Mouse (Mus musculus): ENCODE results near the gene Ulk4. TPM values are rescaled to one million over a fixed set of nuclear protein-coding genes. Genes with fewer than 3 reads are reported as not detected.

Ulk4 gene
- polyA plus RNA-seq, 1 experiment from 2014 or later: 179 TPM

DNA sequence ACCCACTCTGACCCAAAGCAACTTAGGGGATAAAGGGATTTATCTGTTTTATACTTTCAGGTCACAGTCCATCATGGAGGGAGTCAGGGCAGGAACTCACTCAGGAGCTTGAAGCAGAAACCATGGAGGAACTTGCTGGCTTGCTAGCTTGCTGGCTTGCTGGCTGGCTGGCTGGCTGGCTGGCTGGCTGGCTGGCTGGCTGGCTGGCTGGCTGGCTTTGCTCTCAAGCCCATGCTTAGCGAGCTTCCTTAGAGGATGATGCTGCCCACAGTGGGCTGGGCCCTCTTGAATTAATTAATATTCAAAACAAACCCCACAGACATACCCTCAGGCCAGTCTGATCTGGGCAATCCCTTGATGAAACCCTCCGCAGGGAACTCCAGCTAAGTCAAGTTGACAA is 285.2 kb downstream of the Ulk4 start:
- Histone ChIP-seq H3K4me1 (peaks cover 21% of the 10 kb centered on the region), H3K27me3 (replicated peaks) (no peaks in the 10 kb centered on the region), H3K9ac (no peak overlapping the region), H3K4me3 (replicated peaks) (no peak overlapping the region), H3K4me2 (no peak overlapping the region), H3K9me3 (no peaks in the 10 kb centered on the region), H3K27ac (no peak overlapping the region), H3K36me3 (no peaks in the 10 kb centered on the region)
- 59% methylated on average over 2 of the region's 2 CpGs for WGBS
- no peak for ATAC-seq (ENCODE audit: insufficient read depth, low FRiP score, low read depth)

DNA sequence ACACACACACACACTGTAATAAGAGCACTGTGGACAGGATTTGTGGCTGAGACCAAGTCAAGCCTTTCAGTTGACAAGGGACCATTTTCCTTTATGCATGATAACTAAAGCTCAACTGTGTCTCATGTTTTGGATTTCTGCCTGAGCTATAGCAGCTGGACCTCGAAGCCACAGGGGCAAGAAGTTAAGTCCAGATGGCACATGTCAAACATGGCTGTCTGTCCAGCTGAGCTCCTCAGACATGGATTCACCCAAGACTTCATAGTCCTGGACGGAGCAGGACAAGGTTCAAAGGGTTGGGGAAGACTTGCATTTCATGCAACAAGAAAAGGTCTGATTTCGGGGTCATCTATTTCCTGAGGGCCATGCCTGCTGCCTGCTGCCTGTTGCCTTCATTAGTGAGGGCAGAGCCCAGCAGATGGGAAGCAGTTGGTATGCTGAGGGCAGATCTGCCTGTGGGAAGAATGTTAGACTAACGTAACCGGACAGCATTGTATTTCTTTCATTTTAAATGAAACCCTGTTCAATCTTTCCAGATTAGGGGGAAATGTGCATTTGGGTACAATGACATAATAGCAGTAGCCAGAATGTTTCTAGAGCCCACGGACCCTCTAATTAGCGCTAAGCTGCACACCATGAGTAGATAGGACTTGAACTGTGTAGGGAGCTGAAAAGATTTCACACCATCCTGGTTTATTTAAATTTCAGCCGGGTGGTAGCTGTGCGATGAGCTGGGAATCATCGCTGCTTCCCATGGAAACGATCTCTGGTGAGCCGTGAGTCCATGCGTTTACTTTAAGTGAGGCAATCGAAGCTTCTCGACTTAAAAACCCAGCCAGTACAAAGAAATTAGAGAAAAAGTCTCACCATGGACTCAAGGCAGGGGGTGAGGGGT is 286.9 kb downstream of the Ulk4 start:
- no peak overlapping the region for H3K4me3 ChIP-seq (replicated peaks)
- 48% methylated on average over 15 of the region's 15 CpGs for WGBS
- ATAC-seq (ENCODE audit: insufficient read depth, low FRiP score, low read depth): no peak
- H3K4me2 ChIP-seq: peak overlapping the region; percentile 8; the same call in 1 of the 2 replicates
- peak overlapping the region; percentile 51 for H3K27ac ChIP-seq
- no peaks in the 10 kb centered on the region for H3K27me3 ChIP-seq (replicated peaks)
- H3K9ac ChIP-seq: no peak overlapping the region
- no peaks in the 10 kb centered on the region for H3K36me3 ChIP-seq
- peaks cover 21% of the 10 kb centered on the region for H3K4me1 ChIP-seq
- H3K9me3 ChIP-seq: no peaks in the 10 kb centered on the region

DNA sequence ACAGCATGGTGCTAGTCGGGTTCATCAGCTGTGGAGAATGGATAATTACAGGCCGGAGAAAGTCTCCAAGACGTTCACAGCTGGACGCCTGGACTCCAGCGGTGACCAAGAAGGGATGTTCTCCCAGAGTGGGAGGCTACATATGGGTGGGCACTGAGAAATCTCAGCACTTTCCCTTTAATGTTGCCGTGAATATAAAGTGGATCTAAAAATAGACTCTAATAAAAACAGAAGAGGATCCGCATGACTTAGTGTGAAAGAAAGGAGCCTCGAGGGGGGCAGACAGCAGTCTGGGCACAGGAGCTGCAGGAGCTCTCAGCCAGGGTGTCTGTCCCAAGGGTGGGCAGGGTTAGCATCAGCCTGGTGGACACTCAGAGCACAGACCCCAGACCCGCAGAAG is 288.9 kb downstream of the Ulk4 start:
- WGBS: 47% methylated on average over 9 of the region's 9 CpGs
- no peak for ATAC-seq (ENCODE audit: insufficient read depth, low FRiP score, low read depth)
- no peak overlapping the region for H3K9ac ChIP-seq
- peaks cover 24% of the 10 kb centered on the region for H3K4me1 ChIP-seq
- H3K9me3 ChIP-seq: no peaks in the 10 kb centered on the region
- no peak overlapping the region for H3K4me2 ChIP-seq
- H3K4me3 ChIP-seq (replicated peaks): no peak overlapping the region
- no peaks in the 10 kb centered on the region for H3K27me3 ChIP-seq (replicated peaks)
- H3K27ac ChIP-seq: no peak overlapping the region; the same call in 1 of the 2 replicates
- no peaks in the 10 kb centered on the region for H3K36me3 ChIP-seq

DNA sequence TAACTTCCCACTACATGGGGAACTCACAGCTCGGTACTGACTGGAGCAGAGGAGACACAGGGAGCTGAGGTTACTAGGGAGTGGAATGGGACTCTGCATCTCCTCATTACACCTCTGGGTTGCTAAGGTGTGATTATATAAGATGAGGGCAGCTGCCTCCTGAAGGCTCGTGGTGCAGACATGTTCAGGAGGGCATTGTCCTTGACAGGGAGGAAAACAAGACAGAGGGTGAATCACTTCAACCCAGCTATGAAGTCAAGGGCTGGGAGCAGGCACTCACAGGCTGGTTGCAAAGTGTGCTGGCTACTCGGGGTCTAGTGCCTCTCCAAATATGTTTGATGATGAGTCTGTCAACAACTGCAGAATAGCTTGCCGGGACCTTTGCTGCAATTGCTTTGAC is 290.0 kb downstream of the Ulk4 start:
- Histone ChIP-seq H3K36me3 (no peaks in the 10 kb centered on the region), H3K4me2 (no peak overlapping the region), H3K27ac (no peak overlapping the region), H3K9ac (no peak overlapping the region), H3K9me3 (no peaks in the 10 kb centered on the region), H3K4me3 (replicated peaks) (no peak overlapping the region), H3K4me1 (peaks cover 24% of the 10 kb centered on the region), H3K27me3 (replicated peaks) (no peaks in the 10 kb centered on the region)
- ATAC-seq (ENCODE audit: insufficient read depth, low FRiP score, low read depth): no peak
- WGBS: 66% methylated on average over 4 of the region's 4 CpGs

DNA sequence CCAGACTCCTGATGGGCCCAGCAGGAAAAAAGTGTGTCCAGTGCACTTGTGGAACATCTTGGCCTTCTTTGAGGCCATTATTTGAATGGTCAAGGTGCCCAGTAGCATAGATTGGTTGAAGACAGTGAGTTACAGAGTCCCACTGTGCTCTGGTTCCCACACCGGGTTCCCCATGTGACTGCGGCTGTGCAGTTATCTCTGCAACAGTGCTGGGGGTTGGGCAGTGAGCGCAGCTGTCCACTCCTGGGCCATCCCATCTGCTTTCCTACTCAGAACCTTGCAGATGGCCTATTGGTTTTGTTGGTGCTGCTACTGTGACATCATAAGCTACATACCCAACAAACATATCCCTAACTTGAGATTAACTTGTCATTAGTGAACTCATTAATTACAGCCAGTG is 290.7 kb downstream of the Ulk4 start:
- no peak overlapping the region for H3K4me3 ChIP-seq (replicated peaks)
- WGBS: 93% methylated on average over 3 of the region's 3 CpGs
- no peaks in the 10 kb centered on the region for H3K9me3 ChIP-seq
- no peak overlapping the region for H3K27ac ChIP-seq
- no peak for ATAC-seq (ENCODE audit: insufficient read depth, low FRiP score, low read depth)
- H3K4me2 ChIP-seq: no peak overlapping the region
- H3K9ac ChIP-seq: no peak overlapping the region
- peaks cover 24% of the 10 kb centered on the region for H3K4me1 ChIP-seq
- no peaks in the 10 kb centered on the region for H3K36me3 ChIP-seq
- H3K27me3 ChIP-seq (replicated peaks): no peaks in the 10 kb centered on the region

DNA sequence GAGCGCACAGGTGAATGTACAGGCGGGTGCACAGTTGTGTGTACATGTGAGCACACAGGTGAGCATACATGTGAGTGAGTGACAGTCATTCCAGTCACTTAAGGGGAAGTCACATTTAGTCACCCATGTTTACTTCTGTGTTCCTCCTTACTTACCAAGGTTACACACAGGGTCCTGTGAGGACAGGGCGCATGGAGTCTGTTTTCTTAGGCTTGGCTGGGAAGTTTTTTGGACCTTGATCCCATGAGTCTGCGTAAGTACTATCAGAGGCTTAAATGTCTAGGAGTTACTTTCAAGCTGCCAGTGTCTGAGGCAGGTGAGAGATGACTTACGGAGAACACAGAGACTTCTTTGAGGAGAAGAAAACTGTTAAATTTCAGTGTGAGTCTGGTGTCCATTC is 291.5 kb downstream of the Ulk4 start:
- Histone ChIP-seq H3K4me1 (peaks cover 24% of the 10 kb centered on the region), H3K9ac (no peak overlapping the region), H3K9me3 (no peaks in the 10 kb centered on the region), H3K36me3 (no peaks in the 10 kb centered on the region), H3K4me2 (no peak overlapping the region), H3K27me3 (replicated peaks) (no peaks in the 10 kb centered on the region), H3K4me3 (replicated peaks) (no peak overlapping the region), H3K27ac (no peak overlapping the region)
- no peak for ATAC-seq (ENCODE audit: insufficient read depth, low FRiP score, low read depth)
- 87% methylated on average over 5 of the region's 5 CpGs for WGBS

DNA sequence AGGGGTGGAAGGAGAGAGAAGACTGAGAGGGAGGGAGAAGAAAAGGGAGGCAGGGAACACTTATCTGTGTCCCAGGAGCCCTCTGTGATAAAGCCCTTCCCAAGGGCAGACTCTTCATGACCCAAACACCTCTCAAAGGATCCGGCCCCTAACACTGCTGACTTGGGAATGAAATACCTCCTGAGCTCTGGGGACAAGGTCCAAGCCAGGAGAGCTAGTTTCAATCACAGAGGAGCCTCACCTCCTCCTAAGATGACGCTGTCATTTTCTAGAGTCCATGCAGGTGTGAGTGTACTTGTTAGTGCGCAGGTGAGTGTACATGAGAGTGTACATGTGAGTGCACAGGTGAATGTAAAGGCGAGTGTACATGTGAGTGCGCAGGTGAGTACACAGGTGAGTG is 292.0 kb downstream of the Ulk4 start:
- Histone ChIP-seq H3K4me1 (peaks cover 23% of the 10 kb centered on the region), H3K4me3 (replicated peaks) (no peak overlapping the region), H3K9ac (no peak overlapping the region), H3K27me3 (replicated peaks) (no peaks in the 10 kb centered on the region), H3K4me2 (no peak overlapping the region), H3K9me3 (no peaks in the 10 kb centered on the region), H3K27ac (no peak overlapping the region), H3K36me3 (no peaks in the 10 kb centered on the region)
- 88% methylated on average over 5 of the region's 5 CpGs for WGBS
- ATAC-seq (ENCODE audit: insufficient read depth, low FRiP score, low read depth): no peak

DNA sequence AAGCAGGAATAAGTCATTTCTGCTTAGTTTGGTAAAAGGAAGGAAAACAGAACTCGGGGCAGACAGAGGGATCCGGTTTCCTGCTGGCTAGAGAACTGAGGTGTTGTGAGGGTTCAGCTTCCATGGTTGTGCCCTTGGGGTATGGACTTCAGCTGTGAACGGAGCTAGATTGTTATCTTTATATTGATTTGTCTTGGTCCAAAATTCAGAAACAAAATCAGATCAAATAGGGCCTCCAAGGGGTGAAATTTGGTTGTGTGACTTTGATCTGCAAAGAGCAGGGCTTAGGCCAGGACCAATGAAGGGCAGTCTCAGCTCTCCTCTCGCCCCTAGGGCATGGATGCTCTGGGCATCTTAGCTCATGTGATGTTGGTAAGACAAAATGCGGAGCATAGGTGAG is 292.5 kb downstream of the Ulk4 start:
- Histone ChIP-seq H3K4me2 (no peak overlapping the region), H3K4me3 (replicated peaks) (no peak overlapping the region), H3K9me3 (no peaks in the 10 kb centered on the region)

DNA sequence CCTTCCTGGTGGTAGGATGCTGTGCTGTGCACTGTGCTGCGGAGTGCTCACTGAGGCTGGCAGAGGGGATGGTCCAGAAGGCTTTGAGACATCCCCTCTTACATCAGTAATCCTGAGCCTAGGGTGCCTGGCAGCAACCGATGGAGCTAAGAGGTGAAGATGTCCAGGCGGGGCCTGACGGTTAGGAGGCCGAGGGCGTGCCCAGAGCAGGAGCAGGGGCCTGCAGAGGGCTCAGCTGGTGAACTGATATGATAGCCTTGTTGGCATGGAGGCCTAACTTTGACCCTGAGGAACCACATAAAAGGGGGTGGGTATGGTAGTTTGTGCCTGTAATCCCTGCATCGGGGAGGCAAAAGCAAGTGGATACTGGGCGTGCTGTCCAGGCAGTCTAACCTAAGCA is 293.1 kb downstream of the Ulk4 start:
- ATAC-seq (ENCODE audit: insufficient read depth, low FRiP score, low read depth): no peak
- Histone ChIP-seq H3K4me3 (replicated peaks) (no peak overlapping the region), H3K27me3 (replicated peaks) (no peaks in the 10 kb centered on the region), H3K4me2 (no peak overlapping the region), H3K9ac (no peak overlapping the region), H3K27ac (no peak overlapping the region), H3K36me3 (no peaks in the 10 kb centered on the region), H3K9me3 (no peaks in the 10 kb centered on the region), H3K4me1 (peaks cover 15% of the 10 kb centered on the region)
- WGBS: 72% methylated on average over 8 of the region's 8 CpGs

More for the DNA sequence above, 292.5 kb downstream of the Ulk4 start:
- no peak overlapping the region for H3K27ac ChIP-seq
- no peak overlapping the region for H3K9ac ChIP-seq
- 79% methylated on average over 5 of the region's 5 CpGs for WGBS
- H3K36me3 ChIP-seq: no peaks in the 10 kb centered on the region
- peaks cover 18% of the 10 kb centered on the region for H3K4me1 ChIP-seq
- no peaks in the 10 kb centered on the region for H3K27me3 ChIP-seq (replicated peaks)
- no peak for ATAC-seq (ENCODE audit: insufficient read depth, low FRiP score, low read depth)

DNA sequence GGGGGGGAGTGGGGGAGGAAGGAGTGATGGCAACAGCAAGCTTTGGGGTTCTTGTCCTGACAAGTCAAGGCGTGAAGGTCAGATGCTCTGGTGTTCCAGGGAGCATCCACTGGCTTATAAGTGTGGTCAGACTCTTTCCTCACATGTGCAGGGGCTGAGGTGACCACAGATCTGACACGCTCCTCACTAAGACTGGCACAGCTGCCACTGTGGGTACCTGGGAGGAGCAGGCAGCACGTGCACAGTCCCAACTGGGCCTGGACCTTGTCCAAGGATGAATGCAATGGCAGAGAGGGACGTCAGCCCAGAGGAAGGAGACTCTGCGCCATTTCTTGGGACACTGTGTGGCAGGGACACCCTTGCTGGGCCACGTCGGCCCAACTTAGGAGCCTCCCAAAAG is 295.2 kb downstream of the Ulk4 start:
- Histone ChIP-seq H3K36me3 (no peaks in the 10 kb centered on the region), H3K4me1 (peaks cover 3% of the 10 kb centered on the region; the same call in 1 of the 2 replicates), H3K9ac (no peak overlapping the region), H3K4me2 (no peak overlapping the region), H3K4me3 (replicated peaks) (no peak overlapping the region), H3K27me3 (replicated peaks) (no peaks in the 10 kb centered on the region), H3K27ac (no peak overlapping the region), H3K9me3 (no peaks in the 10 kb centered on the region)
- WGBS: 76% methylated on average over 7 of the region's 7 CpGs
- no peak for ATAC-seq (ENCODE audit: insufficient read depth, low FRiP score, low read depth)

DNA sequence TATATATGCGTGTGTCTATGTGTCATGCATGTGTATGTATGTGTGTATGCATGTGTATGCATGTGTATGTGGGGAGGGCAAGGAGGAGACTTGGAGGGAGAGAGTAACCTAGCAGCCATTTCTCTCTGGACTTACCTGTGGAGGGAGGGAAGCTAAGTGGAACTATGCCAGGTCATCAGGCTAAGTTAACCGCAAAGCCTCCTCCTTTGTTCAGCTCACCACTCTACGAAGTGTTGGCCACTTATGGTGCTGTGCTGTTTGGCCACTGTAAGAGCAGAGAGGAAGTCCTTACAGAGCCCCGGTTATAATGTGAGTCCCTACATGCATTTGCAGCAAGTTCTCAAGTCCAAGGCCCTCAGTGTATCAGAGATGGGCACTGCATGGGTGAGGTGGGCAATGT is 300.1 kb downstream of the Ulk4 start:
- no peak overlapping the region for H3K27ac ChIP-seq
- WGBS: 86% methylated on average over 4 of the region's 4 CpGs

DNA sequence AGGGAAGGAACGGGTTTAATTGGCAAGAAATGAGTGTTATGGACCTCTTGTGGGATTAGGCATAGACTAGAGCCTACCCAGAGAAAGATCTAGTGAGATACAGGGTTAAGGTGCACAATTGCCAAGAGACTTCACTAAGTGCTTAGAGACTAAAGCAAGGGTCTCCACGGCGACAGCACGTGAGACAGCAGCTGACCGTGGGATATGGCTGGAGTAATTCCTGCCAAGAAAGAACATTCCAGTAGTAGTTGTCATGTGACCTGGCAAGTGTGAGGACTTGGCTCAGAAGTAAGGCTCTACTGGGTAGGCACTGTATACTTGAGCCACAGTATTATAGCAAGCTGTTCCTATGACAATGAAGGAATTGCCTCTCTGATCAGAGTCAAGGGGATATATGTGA is 300.8 kb downstream of the Ulk4 start:
- Histone ChIP-seq H3K9me3 (no peaks in the 10 kb centered on the region), H3K4me1 (peaks cover 12% of the 10 kb centered on the region; the same call in 1 of the 2 replicates), H3K27ac (peak overlapping the region; percentile 35; the same call in 1 of the 2 replicates), H3K36me3 (no peaks in the 10 kb centered on the region), H3K9ac (no peak overlapping the region), H3K27me3 (replicated peaks) (no peaks in the 10 kb centered on the region), H3K4me2 (no peak overlapping the region), H3K4me3 (replicated peaks) (no peak overlapping the region)
- ATAC-seq (ENCODE audit: insufficient read depth, low FRiP score, low read depth): no peak; the same call in 1 of the 2 replicates
- 55% methylated on average over 5 of the region's 5 CpGs for WGBS

More for the DNA sequence above, 300.1 kb downstream of the Ulk4 start:
- H3K4me3 ChIP-seq (replicated peaks): no peak overlapping the region
- peaks cover 12% of the 10 kb centered on the region; the same call in 1 of the 2 replicates for H3K4me1 ChIP-seq
- no peaks in the 10 kb centered on the region for H3K27me3 ChIP-seq (replicated peaks)
- H3K9ac ChIP-seq: no peak overlapping the region
- H3K4me2 ChIP-seq: no peak overlapping the region
- no peaks in the 10 kb centered on the region for H3K36me3 ChIP-seq
- no peak for ATAC-seq (ENCODE audit: insufficient read depth, low FRiP score, low read depth)
- no peaks in the 10 kb centered on the region for H3K9me3 ChIP-seq

All from stomach, embryonic 15.5 days (tissue).